Mouse (Mus musculus) lung, postnatal 0 days (tissue): ENCODE measurements at regions not wholly inside any gene's neighbourhood (a gene's known extent, or its start where the extent isn't known, plus 50 kb on each side); places are given as distances from the start of the nearest gene placed in this dataset.

Experiments
- ATAC-seq: fragments of 200-750 bp; cut with Nextera tagmentation; 2 replicates; pipeline ENCODE4 v1.8.0; 2017; ENCODE audit warnings: moderate library complexity
- DNase-seq: peaks from one replicate; pipeline ENCODE4 v3.0.0-alpha.2; 2016; ENCODE audit warnings: low spot score
- H3K27ac ChIP-seq: fragments of 300-500 bp; sonication (generic); 2 replicates; pipeline ENCODE4 v1.5.1; 2014; ENCODE audit warnings: antibody characterized with exemption, mild to moderate bottlenecking, low read length, mixed read lengths
- H3K27me3 ChIP-seq: fragments of 300-500 bp; sonication (generic); replicated peaks from 2 replicates; pipeline ENCODE4 v1.6.1; 2014; ENCODE audit warnings: low read length, mixed read lengths; ENCODE audit not compliant: insufficient read depth
- H3K36me3 ChIP-seq: fragments of 300-500 bp; sonication (generic); 2 replicates; pipeline ENCODE4 v1.6.1; 2014; ENCODE audit warnings: low read length, mixed read lengths; ENCODE audit not compliant: insufficient read depth
- H3K4me1 ChIP-seq: fragments of 300-500 bp; sonication (generic); 2 replicates; pipeline ENCODE4 v1.6.1; 2014; ENCODE audit warnings: antibody characterized with exemption, low read depth, low read length, mixed read lengths; ENCODE audit not compliant: insufficient read depth
- H3K4me2 ChIP-seq: fragments of 300-500 bp; sonication (generic); replicated peaks from 2 replicates; pipeline ENCODE4 v1.6.1; 2014; ENCODE audit warnings: low read depth, mild to moderate bottlenecking, low read length, moderate library complexity, mixed read lengths
- H3K4me3 ChIP-seq: fragments of 300-500 bp; sonication (generic); 2 replicates; pipeline ENCODE4 v1.5.1; 2014; ENCODE audit warnings: low read depth, low read length
- H3K9ac ChIP-seq: fragments of 300-500 bp; sonication (generic); replicated peaks from 2 replicates; pipeline ENCODE4 v1.6.1; 2014; ENCODE audit warnings: low read depth, mild to moderate bottlenecking
- H3K9me3 ChIP-seq: fragments of 300-500 bp; sonication (generic); 2 replicates; pipeline ENCODE4 v1.6.1; 2016; ENCODE audit warnings: low read length, mixed read lengths
- CTCF ChIP-seq: IDR thresholded peaks from 2 replicates; pipeline ENCODE4 v1.5.1; 2016; ENCODE audit warnings: antibody characterized with exemption, mild to moderate bottlenecking
- EP300 ChIP-seq: IDR thresholded peaks from 2 replicates; pipeline ENCODE4 v1.6.1; 2016; ENCODE audit warnings: antibody characterized with exemption, mild to moderate bottlenecking, control low read depth
- WGBS: fragments of 180-500 bp; shearing (Covaris S2); extraction: QIAGEN DNeasy Blood & Tissue Kit; methylation state at CpG from one replicate; pipeline ENCODE4 v1.1.7; 2014; 5-methylcytosine and 5-hydroxymethylcytosine counted together

GRCm38 (mm10) chr6:31240051-31240450 lies 158.5 kb upstream of the Mkln1 start:
- ATAC-seq = peak; percentile 37; the same call in 1 of the 2 replicates

GRCm38 (mm10) chr6:31250526-31250925 lies 148.0 kb upstream of the Mkln1 start:
- no peak overlapping the region for H3K4me3 ChIP-seq
- no peak for TF ChIP-seq EP300
- no peak for TF ChIP-seq CTCF
- no peaks in the 10 kb centered on the region for H3K9me3 ChIP-seq
- H3K27me3 ChIP-seq = no peaks in the 10 kb centered on the region
- 54% methylated on average over 2 of the region's 2 CpGs for WGBS
- no peak overlapping the region for H3K4me2 ChIP-seq
- ATAC-seq (no peak), DNase-seq (no peak)
- H3K4me1 ChIP-seq = no peaks in the 10 kb centered on the region
- no peak overlapping the region for H3K9ac ChIP-seq
- no peak overlapping the region for H3K27ac ChIP-seq
- H3K36me3 ChIP-seq = no peaks in the 10 kb centered on the region

More at GRCm38 (mm10) chr6:31240051-31240450, 158.5 kb upstream of the Mkln1 start:
- Histone ChIP-seq H3K36me3 (no peaks in the 10 kb centered on the region), H3K4me3 (no peak overlapping the region), H3K9me3 (no peaks in the 10 kb centered on the region), H3K27ac (no peak overlapping the region), H3K9ac (no peak overlapping the region), H3K4me1 (no peaks in the 10 kb centered on the region), H3K4me2 (no peak overlapping the region), H3K27me3 (no peaks in the 10 kb centered on the region)
- 10% methylated on average over 9 of the region's 9 CpGs for WGBS
- peak; percentile 34 for DNase-seq
- no peak for TF ChIP-seq EP300
- no peak for TF ChIP-seq CTCF

- Histone ChIP-seq H3K27ac (no peak overlapping the region), H3K4me3 (no peak overlapping the region), H3K9me3 (no peaks in the 10 kb centered on the region), H3K4me1 (no peaks in the 10 kb centered on the region), H3K9ac (no peak overlapping the region), H3K36me3 (no peaks in the 10 kb centered on the region), H3K4me2 (no peak overlapping the region), H3K27me3 (no peaks in the 10 kb centered on the region)
- ATAC-seq = no peak
- 22% methylated on average over 15 of the region's 15 CpGs for WGBS
- peak; percentile 19 for DNase-seq
- no peak for TF ChIP-seq EP300
- TF ChIP-seq CTCF = no peak
These were observed 145.1 kb upstream of the Mkln1 start for GRCm38 (mm10) chr6:31253251-31253935.

- ATAC-seq = no peak
- 74% methylated on average over 10 of the region's 10 CpGs for WGBS
- no peak for DNase-seq
These were observed 137.7 kb upstream of the Mkln1 start for GRCm38 (mm10) chr6:31260645-31261345.

GRCm38 (mm10) chr6:31261797-31262540 lies 136.6 kb upstream of the Mkln1 start:
- Histone ChIP-seq H3K4me3 (no peak overlapping the region), H3K9me3 (no peaks in the 10 kb centered on the region), H3K9ac (no peak overlapping the region), H3K4me1 (no peaks in the 10 kb centered on the region), H3K4me2 (no peak overlapping the region), H3K27ac (no peak overlapping the region), H3K36me3 (no peaks in the 10 kb centered on the region), H3K27me3 (no peaks in the 10 kb centered on the region)
- DNase-seq (no peak), ATAC-seq (no peak)
- TF ChIP-seq CTCF (no peak), EP300 (no peak)
- WGBS = 68% methylated on average over 15 of the region's 15 CpGs

More at GRCm38 (mm10) chr6:31260645-31261345, 137.7 kb upstream of the Mkln1 start:
- Histone ChIP-seq H3K4me1 (no peaks in the 10 kb centered on the region), H3K27me3 (no peaks in the 10 kb centered on the region), H3K27ac (no peak overlapping the region), H3K9ac (no peak overlapping the region), H3K36me3 (no peaks in the 10 kb centered on the region), H3K4me2 (no peak overlapping the region), H3K4me3 (no peak overlapping the region), H3K9me3 (no peaks in the 10 kb centered on the region)
- no peak for TF ChIP-seq EP300
- TF ChIP-seq CTCF = no peak

GRCm38 (mm10) chr6:31262651-31263050 lies 135.9 kb upstream of the Mkln1 start:
- WGBS = 83% methylated on average over 8 of the region's 8 CpGs

More at GRCm38 (mm10) chr6:31262651-31263050, 135.9 kb upstream of the Mkln1 start:
- H3K27me3 ChIP-seq = no peaks in the 10 kb centered on the region
- H3K4me2 ChIP-seq = no peak overlapping the region
- no peaks in the 10 kb centered on the region for H3K9me3 ChIP-seq
- DNase-seq = no peak
- H3K27ac ChIP-seq = no peak overlapping the region
- no peak overlapping the region for H3K9ac ChIP-seq
- TF ChIP-seq CTCF (no peak), EP300 (no peak)
- H3K4me1 ChIP-seq = no peaks in the 10 kb centered on the region
- H3K4me3 ChIP-seq = no peak overlapping the region
- ATAC-seq = no peak
- H3K36me3 ChIP-seq = no peaks in the 10 kb centered on the region
